Mouse (Mus musculus): ENCODE data around the gene Fosb.

DNA sequence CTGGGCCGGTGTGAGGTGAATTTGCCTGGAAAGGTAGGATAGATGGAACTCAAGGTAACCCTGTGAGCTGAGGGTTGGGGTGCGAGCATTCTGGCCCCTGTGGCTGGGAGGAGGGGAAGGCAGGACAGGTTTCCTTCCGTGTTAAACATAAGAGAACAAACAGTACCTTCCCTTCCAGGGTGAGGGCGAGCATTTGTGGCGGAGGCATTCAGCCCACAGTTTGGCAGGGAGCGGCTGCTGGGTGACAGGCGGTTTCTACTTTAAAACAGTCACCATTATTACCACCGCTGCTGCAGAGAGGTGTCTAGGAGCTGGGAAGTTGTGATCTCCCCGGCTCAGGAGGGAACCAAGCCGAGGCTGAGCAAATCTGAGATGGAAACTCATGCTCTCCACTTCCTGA is 27.3 kb upstream of the Fosb start:
- TF ChIP-seq POLR2A (IDR thresholded peaks at IDR 0.05; ENCODE audit: extremely low read depth, insufficient read depth, low read length) (no peak), CTCF (IDR thresholded peaks at IDR 0.05; ENCODE audit: low read depth, low read length) (no peak)

All from liver, adult 2 months (tissue).